Mouse (Mus musculus) thymus, postnatal 36 days (tissue): Measurements from ENCODE around the gene Fbxo48.

Source experiments
- DNase-seq, 2 experiments: peaks; one replicate each; pipeline ENCODE4 v3.0.0; 2022; ENCODE audit warnings: mixed read lengths in 2 of 2

Fbxo48 gene

GRCm38 (mm10) chr11:16950976-16951760, at the start of gene Fbxo48:
Gene Fbxo48 (plus strand): TSS chr11:16951375.
- DNase-seq = peak; percentile 96 to 97

- no peak for DNase-seq
Observed at GRCm38 (mm10) chr11:16904302-16905011, 46.7 kb upstream of the Fbxo48 start.

DNA sequence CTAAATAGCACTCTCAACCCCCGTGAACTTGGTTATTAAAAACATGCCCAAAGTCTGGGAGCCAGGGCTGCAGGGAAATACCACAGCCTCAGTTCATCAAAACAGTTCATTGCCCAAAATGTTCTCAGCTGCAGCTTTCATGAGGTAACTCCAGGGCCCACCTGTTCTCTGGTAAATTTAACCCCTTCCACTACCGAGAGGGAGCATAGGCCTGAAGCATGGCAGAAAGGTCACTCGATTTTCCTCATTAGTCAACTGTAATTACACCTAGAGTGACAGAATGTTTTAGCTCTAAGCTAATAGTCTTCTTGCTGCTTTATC, 46.2 kb upstream of the Fbxo48 start:
- no peak for DNase-seq

DNA sequence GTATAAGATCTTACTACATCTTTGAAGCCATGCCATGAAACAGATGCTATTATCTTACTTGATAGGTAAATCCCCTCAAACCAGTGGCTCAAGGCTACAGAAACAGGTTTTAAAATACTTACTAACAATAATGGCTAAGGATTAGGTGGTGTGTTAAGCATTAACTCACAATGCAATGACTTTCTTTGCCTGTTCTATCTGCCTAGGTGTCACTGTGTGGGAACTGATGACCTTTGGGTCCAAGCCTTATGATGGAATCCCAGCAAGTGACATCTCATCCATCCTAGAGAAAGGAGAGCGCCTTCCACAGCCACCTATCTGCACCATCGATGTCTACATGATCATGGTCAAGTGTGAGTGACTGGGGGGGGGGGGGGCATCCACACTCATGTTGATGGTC, 44.6 kb upstream of the Fbxo48 start:
- DNase-seq = no peak

GRCm38 (mm10) chr11:16907517-16908129, 43.6 kb upstream of the Fbxo48 start:
- DNase-seq = no peak

DNA sequence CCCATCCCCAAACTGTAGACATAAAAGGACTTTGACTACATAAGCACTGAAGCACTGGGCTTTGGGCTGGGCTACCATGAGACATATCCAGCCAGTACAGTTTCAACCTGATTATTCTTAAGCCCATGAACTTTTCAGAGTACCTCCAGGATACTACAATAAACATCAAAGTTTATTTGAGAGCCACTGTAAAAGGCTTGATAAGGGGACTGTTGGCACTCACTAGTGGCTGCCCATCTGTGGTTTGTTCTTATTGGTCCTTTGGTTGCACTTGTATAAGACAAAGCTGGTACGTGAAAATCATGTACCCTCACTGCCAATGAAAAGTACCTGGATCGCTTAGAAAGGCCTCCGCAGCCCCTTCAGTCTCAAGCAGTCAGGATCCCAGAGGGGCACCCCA, 36.4 kb upstream of the Fbxo48 start:
- no peak for DNase-seq

GRCm38 (mm10) chr11:16915850-16916249, 35.3 kb upstream of the Fbxo48 start:
- DNase-seq = no peak

- DNase-seq = no peak
Observed at GRCm38 (mm10) chr11:16917512-16917911, 33.7 kb upstream of the Fbxo48 start.

DNA sequence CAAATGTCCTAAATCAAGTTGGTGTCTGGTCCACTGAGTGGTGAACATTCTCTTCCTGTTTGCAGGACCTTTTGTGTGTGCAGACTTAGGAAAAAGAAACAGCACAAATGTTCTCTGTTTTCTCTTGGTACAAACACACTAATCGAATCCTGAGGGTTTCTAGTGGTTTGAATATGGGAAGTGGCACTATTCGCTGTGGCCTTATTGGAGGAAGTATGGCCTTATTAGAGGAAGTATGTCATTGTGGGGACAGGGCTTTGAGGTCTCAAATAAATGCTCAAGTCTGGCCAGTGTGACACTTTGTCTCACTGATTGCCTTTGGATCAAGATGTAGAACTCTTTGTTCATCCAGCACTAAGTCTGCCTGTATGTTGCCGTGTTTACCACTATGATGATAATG, 19.0 kb upstream of the Fbxo48 start:
- DNase-seq = no peak

DNA sequence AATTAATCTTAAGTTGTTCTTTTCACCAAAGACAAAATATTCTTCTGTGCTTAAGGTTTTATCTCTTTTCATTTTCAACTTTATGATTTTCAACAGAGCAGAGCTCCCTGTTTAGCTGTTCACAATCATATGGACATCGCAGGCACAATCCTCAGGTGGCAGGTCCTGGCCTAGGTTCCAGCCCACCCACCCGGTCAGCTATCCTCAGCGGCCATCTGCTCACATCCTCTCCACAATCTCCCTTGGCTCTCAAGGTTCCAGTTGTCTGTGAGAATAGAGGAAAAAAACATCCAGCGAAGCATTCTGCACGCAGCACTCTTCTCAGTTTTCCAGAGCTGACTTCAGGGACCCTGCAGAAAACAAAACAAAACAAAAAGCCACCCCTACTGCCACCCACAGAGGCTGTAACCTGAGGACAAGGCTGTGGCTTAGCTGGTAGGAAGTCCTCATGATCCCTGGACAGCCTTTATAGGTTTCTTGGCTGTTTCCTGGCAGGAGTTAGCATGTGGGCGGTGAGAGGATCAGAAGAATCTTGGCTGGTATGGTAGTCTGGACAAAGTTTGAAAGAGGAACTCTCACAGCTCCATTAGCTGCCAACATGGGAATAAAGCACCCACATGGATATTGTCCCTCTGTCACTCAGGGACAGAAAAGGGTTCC, 15.5 kb upstream of the Fbxo48 start:
- no peak for DNase-seq

DNA sequence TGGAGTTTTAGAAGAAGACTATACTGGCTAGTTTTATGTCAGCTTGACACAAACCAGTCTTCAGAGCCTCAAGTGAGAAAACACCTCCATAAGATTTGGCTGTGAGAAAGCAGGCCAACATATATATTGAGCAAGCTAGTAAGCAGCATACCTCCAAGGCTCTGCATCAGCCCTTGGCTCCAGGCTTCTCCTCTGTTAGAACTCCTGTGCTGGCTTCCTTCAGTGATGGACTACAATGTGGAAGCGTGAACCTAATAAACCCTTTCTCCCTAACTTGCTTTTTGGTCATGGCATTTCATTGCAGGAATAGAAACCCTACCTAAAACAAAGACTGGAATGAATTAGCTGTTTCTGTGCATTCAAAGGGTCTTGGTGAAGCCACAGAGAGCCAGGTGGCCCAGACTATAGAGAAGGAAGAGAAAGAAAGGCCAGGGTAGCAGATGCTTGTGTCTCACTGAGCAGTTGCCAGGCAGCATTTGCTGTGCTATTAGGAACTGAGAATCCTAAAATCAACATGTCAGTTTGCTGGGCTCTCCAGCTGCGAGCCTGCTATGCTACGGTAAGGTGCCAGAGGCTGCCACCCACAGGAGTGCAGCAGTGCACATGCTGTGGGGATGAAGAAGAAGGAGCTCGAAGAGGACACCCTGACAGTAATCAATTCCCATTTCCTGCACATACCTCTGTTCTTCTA, 9.9 kb upstream of the Fbxo48 start:
- no peak for DNase-seq

GRCm38 (mm10) chr11:16941973-16942452, 9.2 kb upstream of the Fbxo48 start:
- no peak for DNase-seq

- DNase-seq = no peak
Observed at GRCm38 (mm10) chr11:16943016-16943415, 8.2 kb upstream of the Fbxo48 start.

GRCm38 (mm10) chr11:16948756-16949155, 2.4 kb upstream of the Fbxo48 start:
- peak in 1 of 2 experiments; percentile 7 for DNase-seq

DNA sequence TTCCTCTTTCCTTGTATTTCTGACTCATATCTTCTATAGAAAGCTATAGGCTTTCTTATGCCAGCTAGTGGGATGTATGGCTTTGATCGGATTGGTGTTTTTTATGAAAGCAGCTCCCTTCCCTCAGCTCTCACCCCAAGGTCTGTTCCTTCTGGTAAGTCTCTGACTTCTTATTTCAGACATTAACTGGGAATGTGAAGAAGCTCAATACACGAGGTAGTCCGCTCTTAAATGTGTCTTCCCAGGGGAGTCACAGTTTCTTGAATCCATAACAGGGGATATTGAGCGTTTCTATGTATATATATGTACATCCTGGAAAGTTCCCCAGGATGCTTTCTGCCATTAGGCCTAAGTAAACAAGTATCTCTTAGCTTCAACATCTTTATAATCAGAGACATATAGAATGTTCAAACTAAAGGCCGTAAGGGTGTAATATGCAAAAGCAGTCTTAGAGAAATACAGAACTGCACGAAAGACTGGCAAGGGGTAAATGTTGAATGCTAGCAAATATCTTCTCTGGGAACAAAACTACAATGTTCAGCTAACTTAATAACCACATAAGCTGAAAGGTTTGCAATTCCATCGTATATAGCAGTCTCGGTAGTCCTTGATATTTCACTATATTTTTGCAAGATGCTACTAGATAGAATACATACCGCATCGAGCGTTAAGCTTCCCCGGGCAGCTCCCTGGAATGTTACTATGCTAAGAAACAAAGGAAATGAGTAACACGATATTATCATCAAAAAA, 774 bp upstream of the Fbxo48 start:
- no peak for DNase-seq

- no peak for DNase-seq
Observed at GRCm38 (mm10) chr11:16951761-16952010, 511 bp downstream of the Fbxo48 start.

DNA sequence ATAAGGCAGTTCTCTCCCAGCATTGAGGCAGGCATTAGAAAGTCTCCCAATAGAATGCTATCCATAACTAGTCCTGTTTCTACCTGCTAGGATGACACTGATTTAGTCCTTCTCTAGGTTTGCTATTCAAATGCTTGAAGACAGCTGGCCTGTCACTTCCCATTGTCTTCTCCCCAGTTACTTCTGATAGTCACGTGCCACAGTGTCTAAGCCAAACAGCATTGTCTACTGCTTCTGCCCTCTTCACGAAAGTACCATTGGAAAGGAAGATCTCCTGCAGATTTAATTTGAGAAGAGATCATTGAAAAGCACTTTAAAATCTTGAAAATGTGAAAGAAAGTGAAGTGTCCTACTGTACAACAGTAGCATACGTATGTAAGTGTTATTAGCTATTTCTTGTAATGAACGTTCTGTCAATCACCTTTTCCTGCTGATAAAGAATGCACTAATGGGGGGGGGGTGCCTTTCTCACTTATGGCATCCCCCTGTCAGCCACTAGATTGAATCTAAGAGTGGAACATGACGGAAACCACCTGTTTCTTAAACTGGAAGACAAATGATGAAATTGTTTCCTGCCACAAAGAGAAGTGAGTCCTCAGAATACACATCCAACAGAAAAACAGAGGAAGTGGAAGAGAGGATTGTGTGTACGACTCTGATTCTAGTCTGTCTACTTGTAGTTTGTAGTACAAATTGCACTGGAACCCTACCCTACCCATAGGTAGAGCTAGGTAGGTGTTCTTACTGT, 5.1 kb downstream of the Fbxo48 start:
- DNase-seq = no peak

- DNase-seq = no peak
Observed at GRCm38 (mm10) chr11:16957030-16957429, 5.9 kb downstream of the Fbxo48 start.

DNA sequence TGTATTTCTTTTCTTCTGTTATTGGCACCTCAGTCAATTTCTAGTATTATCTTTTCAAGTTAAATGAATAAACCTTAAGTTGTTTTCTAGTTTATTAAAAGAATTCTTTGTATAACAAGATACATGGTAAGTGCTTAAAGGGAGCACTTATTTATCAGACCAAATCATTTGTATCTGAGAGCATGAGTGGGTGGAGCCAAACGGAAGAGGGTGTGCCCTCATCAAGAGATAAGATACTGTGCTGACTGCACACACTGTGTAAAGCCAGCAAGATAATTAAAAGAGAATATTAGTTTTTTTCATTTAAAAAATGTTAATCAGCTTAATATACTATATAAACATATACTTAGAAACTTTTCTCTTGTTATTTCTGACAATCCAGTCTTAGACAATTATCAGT, 7.3 kb downstream of the Fbxo48 start:
- no peak for DNase-seq

DNA sequence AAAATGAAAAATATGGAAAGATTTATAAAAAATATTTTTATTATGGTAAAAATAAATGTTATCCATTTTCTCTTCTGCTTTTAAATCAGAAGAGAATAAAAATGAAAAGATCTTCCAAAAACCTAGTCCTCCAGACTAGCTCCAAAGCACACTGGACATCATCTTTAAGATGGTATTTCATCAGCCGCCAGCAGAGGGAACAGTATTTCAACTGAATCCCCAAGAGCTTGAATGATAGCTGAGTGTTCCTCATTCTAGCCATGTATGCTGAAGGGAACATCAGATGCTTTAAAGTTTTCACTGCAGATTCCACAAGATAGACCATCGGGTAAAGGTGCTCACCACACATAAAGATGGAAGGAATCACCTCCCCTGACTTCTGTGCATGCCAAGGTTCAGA, 16.6 kb downstream of the Fbxo48 start:
- no peak for DNase-seq

- no peak for DNase-seq
Observed at GRCm38 (mm10) chr11:16969650-16970049, 18.5 kb downstream of the Fbxo48 start.

- no peak for DNase-seq
Observed at GRCm38 (mm10) chr11:16972027-16972426, 20.9 kb downstream of the Fbxo48 start.
